ENCODE assay signal across 12 mouse cellular contexts in genomic region chr13:54323307-54324165, GRCm38 (mm10). TPM values are rescaled to one million over a fixed set of nuclear protein-coding genes. Genes with fewer than 3 reads are reported as not detected.
DNase-seq lines count a peak whose midpoint lies in the region; ATAC-seq lines count a peak whose summit lies in the region.
"Had no signal": no experiment of that assay in that cellular context is flagged by ENCODE, and none has a peak within 500 bp of the region (broad histone marks: within the 10 kb centered on the region; RNA-seq: fewer than 3 reads in every experiment).

No protein-coding gene starts in this region.

- 68% methylated on average over 13 of the region's 13 CpGs for WGBS in neural tube, embryonic 13.5 days
- 71% methylated on average over 13 of the region's 13 CpGs for WGBS in neural tube, embryonic 15.5 days
- WGBS in hindbrain, embryonic 13.5 days = 74% methylated on average over 13 of the region's 13 CpGs

- no peaks in the 10 kb centered on the region for H3K27me3 ChIP-seq in neural tube, embryonic 13.5 days
- H3K27me3 ChIP-seq in neural tube, embryonic 15.5 days (replicated peaks) = no peaks in the 10 kb centered on the region
- H3K27me3 ChIP-seq in hindbrain, embryonic 13.5 days = no peaks in the 10 kb centered on the region
- H3K27me3 ChIP-seq: embryonic facial prominence, embryonic 12.5 days; stomach, embryonic 15.5 days had no signal

- H3K9me3 ChIP-seq in neural tube, embryonic 13.5 days = no peaks in the 10 kb centered on the region
- H3K9me3 ChIP-seq in neural tube, embryonic 15.5 days (replicated peaks) = no peaks in the 10 kb centered on the region
- no peaks in the 10 kb centered on the region for H3K9me3 ChIP-seq in hindbrain, embryonic 13.5 days
- H3K9me3 ChIP-seq: embryonic facial prominence, embryonic 12.5 days; stomach, embryonic 15.5 days had no signal

- H3K4me3 ChIP-seq in neural tube, embryonic 13.5 days = no peak overlapping the region
- no peak overlapping the region for H3K4me3 ChIP-seq in neural tube, embryonic 15.5 days (replicated peaks)
- H3K4me3 ChIP-seq in hindbrain, embryonic 13.5 days = no peak overlapping the region
- H3K4me3 ChIP-seq: embryonic facial prominence, embryonic 12.5 days; stomach, embryonic 15.5 days had no signal

- DNase-seq in heart, adult 18-20 months = peak; percentile 17 to 41
- no peak for DNase-seq in heart, postnatal 14 days
- DNase-seq in c-Kit-positive CD71-positive TER-119-positive erythroid progenitor cells, embryonic 14.5 days (ENCODE audit: low spot score) = no peak
- DNase-seq in layer of hippocampus, adult 8-10 months (ENCODE audit: low spot score in 2 of 2) = no peak
- DNase-seq in left cerebral cortex, postnatal 10 days (ENCODE audit: extremely low spot score in 1 of 2, low spot score in 2 of 2) = no peak
- DNase-seq: layer of hippocampus, postnatal 36 days had no signal

- intact Hi-C loops in heart, postnatal 14 days (cut with DNase I) = loop anchor here (2.0 kb wide), 1 partner anchor 77 kb away; no protein-coding TSS in a partner anchor
- intact Hi-C loops in left cerebral cortex, postnatal 10 days (cut with DNase I) = loop anchor here (5.0 kb wide), 1 partner anchor 76 kb away; no protein-coding TSS in a partner anchor

- peak overlapping the region; percentile 34 for H3K27ac ChIP-seq in neural tube, embryonic 13.5 days (replicated peaks)
- H3K27ac ChIP-seq in neural tube, embryonic 15.5 days (replicated peaks) = no peak overlapping the region
- peak overlapping the region; percentile 74 for H3K27ac ChIP-seq in hindbrain, embryonic 13.5 days
- H3K27ac ChIP-seq: embryonic facial prominence, embryonic 12.5 days; stomach, embryonic 15.5 days had no signal

- no peak overlapping the region for H3K9ac ChIP-seq in neural tube, embryonic 13.5 days
- no peak overlapping the region for H3K9ac ChIP-seq in neural tube, embryonic 15.5 days (replicated peaks)
- no peak overlapping the region for H3K9ac ChIP-seq in hindbrain, embryonic 13.5 days
- H3K9ac ChIP-seq: embryonic facial prominence, embryonic 12.5 days; stomach, embryonic 15.5 days had no signal

- no peak for ATAC-seq in neural tube, embryonic 13.5 days (ENCODE audit: low read depth)
- ATAC-seq in neural tube, embryonic 15.5 days (ENCODE audit: low FRiP score) = no peak
- ATAC-seq in hindbrain, embryonic 13.5 days (ENCODE audit: low FRiP score) = no peak
- ATAC-seq: CD4-positive, CD25-positive, alpha-beta regulatory T cell, adult 4 months had no signal

- no peak overlapping the region for H3K4me2 ChIP-seq in neural tube, embryonic 13.5 days
- no peak overlapping the region for H3K4me2 ChIP-seq in neural tube, embryonic 15.5 days
- H3K4me2 ChIP-seq in hindbrain, embryonic 13.5 days = no peak overlapping the region
- H3K4me2 ChIP-seq: embryonic facial prominence, embryonic 12.5 days; stomach, embryonic 15.5 days had no signal

- peaks cover 40% of the 10 kb centered on the region for H3K4me1 ChIP-seq in neural tube, embryonic 13.5 days (replicated peaks)
- H3K4me1 ChIP-seq in neural tube, embryonic 15.5 days = peaks cover 26% of the 10 kb centered on the region
- H3K4me1 ChIP-seq in hindbrain, embryonic 13.5 days (replicated peaks) = peaks cover 52% of the 10 kb centered on the region
- H3K4me1 ChIP-seq: stomach, embryonic 15.5 days had no signal

- H3K36me3 ChIP-seq in neural tube, embryonic 13.5 days = no peaks in the 10 kb centered on the region
- no peaks in the 10 kb centered on the region for H3K36me3 ChIP-seq in neural tube, embryonic 15.5 days
- no peaks in the 10 kb centered on the region for H3K36me3 ChIP-seq in hindbrain, embryonic 13.5 days
- H3K36me3 ChIP-seq: embryonic facial prominence, embryonic 12.5 days; stomach, embryonic 15.5 days had no signal

RNA-seq across cellular contexts. Expression of gene Cplx2, which starts 47.6 kb away (rescaled TPM):
- 1 to 10 TPM; 2.0 to 2.5 TPM for total RNA-seq in heart, adult 18-20 months (2021)
- total RNA-seq in heart, postnatal 14 days (2021) = 1 to 10 TPM; 4.5 to 5.1 TPM
- 13.8 and 14.7 TPM in 2 replicates for polyA plus RNA-seq in neural tube, embryonic 13.5 days (2015; fragmentation: Nextera tagmentation; extraction: Ambion mirVana)
- polyA plus RNA-seq in neural tube, embryonic 15.5 days (2015; fragmentation: Nextera tagmentation; extraction: Ambion mirVana) = 19.8 and 20.0 TPM in 2 replicates
- polyA plus RNA-seq in hindbrain, embryonic 13.5 days (2015; fragmentation: Nextera tagmentation; extraction: Ambion mirVana) = 15.8 and 21.2 TPM in 2 replicates
- total RNA-seq in layer of hippocampus, adult 8-10 months (2022) = 100 to 1,000 TPM; 865 to 892 (median 878) TPM
- total RNA-seq in left cerebral cortex, postnatal 10 days (2021) = 100 to 1,000 TPM; 641 to 656 TPM
- polyA plus RNA-seq: CD4-positive, CD25-positive, alpha-beta regulatory T cell, adult 4 months had no signal

Comparison
In these comparisons a context has a peak if more than half of its experiments do, and no peak if none do; other contexts are left out.
1. DNase-seq: peak in heart, adult 18-20 months (2 of 2); none in heart, postnatal 14 days (0 of 2), c-Kit-positive CD71-positive TER-119-positive erythroid progenitor cells, embryonic 14.5 days (single experiment), layer of hippocampus, adult 8-10 months (0 of 2) and left cerebral cortex, postnatal 10 days (0 of 2).
2. RNA of gene Cplx2, which starts 47.6 kb away (total RNA-seq): 865 to 892 TPM in layer of hippocampus, adult 8-10 months and 641 to 656 TPM in left cerebral cortex, postnatal 10 days; 4.5 to 5.1 TPM in heart, postnatal 14 days and 2.0 to 2.5 TPM in heart, adult 18-20 months; every median in the first group is over 100 times any median in the second.